Mouse (Mus musculus): ENCODE data around the gene Olfr1415. TPM values are rescaled to one million over a fixed set of nuclear protein-coding genes. Genes with fewer than 3 reads are reported as not detected.
A peak's percentile ranks its signal among the peaks of the same experiment; 100 is the strongest.
"Not testable (repeated sequence)": the region's sequence is repeated elsewhere in the genome, so short reads cannot be mapped to it uniquely, and the experiment has no call there.

The Olfr1415 gene
- total and polyA plus RNA-seq, 2 experiments from 2014 or later = not detected

GRCm38 (mm10) chr1:92518561-92518960 is 22.7 kb upstream of the Olfr1415 start, which contains the start of gene Olfr1414:
Gene Olfr1414, minus strand, starts transcription at chr1:92518661.
- Histone ChIP-seq H3K4me3 (ENCODE audit: low read depth, low read length) (no peak within 1 kb of the TSS), H3K4me1 (ENCODE audit: insufficient read depth, low read length) (no peaks in the 10 kb centered on the region), H3K9me3 (ENCODE audit: low read length) (no peaks in the 10 kb centered on the region), H3K4me2 (ENCODE audit: low read depth, low read length, poor library complexity, severe bottlenecking) (no peak within 1 kb of the TSS), H3K27me3 (ENCODE audit: insufficient read depth, low read length) (no peaks in the 10 kb centered on the region), H3K27ac (ENCODE audit: low read depth, low read length) (no peak within 1 kb of the TSS), H3K9ac (replicated peaks; ENCODE audit: low read length, poor library complexity, severe bottlenecking) (no peak within 1 kb of the TSS), H3K36me3 (ENCODE audit: insufficient read depth, low read length) (no peaks in the 10 kb centered on the region)
- 87% methylated on average over 3 of the region's 3 CpGs for WGBS
- DNase-seq (ENCODE audit: low spot score) = no peak
- ATAC-seq (ENCODE audit: low FRiP score) = no peak
- TF ChIP-seq CTCF (IDR thresholded peaks at IDR 0.05) = no peak

GRCm38 (mm10) chr1:92515390-92515789 is 19.5 kb upstream of the Olfr1415 start:
- no peaks in the 10 kb centered on the region for H3K27me3 ChIP-seq (ENCODE audit: insufficient read depth, low read length)
- TF ChIP-seq CTCF (IDR thresholded peaks at IDR 0.05) = no peak
- H3K4me1 ChIP-seq (ENCODE audit: insufficient read depth, low read length) = no peaks in the 10 kb centered on the region
- ATAC-seq (ENCODE audit: low FRiP score) (no peak), DNase-seq (ENCODE audit: low spot score) (no peak)
- H3K4me3 ChIP-seq (ENCODE audit: low read depth, low read length) = no peak overlapping the region
- no peaks in the 10 kb centered on the region for H3K9me3 ChIP-seq (ENCODE audit: low read length)
- no peaks in the 10 kb centered on the region for H3K36me3 ChIP-seq (ENCODE audit: insufficient read depth, low read length)
- no peak overlapping the region for H3K4me2 ChIP-seq (ENCODE audit: low read depth, low read length, poor library complexity, severe bottlenecking)
- WGBS = 86% methylated on average over 11 of the region's 11 CpGs
- no peak overlapping the region for H3K9ac ChIP-seq (replicated peaks; ENCODE audit: low read length, poor library complexity, severe bottlenecking)
- H3K27ac ChIP-seq (ENCODE audit: low read depth, low read length) = no peak overlapping the region

GRCm38 (mm10) chr1:92511646-92512045 is 15.7 kb upstream of the Olfr1415 start:
- H3K27ac ChIP-seq (ENCODE audit: low read depth, low read length); H3K4me2 ChIP-seq (ENCODE audit: low read depth, low read length, poor library complexity, severe bottlenecking); H3K4me1 ChIP-seq (ENCODE audit: insufficient read depth, low read length); ATAC-seq (ENCODE audit: low FRiP score); H3K27me3 ChIP-seq (ENCODE audit: insufficient read depth, low read length); DNase-seq (ENCODE audit: low spot score); H3K9ac ChIP-seq (replicated peaks; ENCODE audit: low read length, poor library complexity, severe bottlenecking); H3K36me3 ChIP-seq (ENCODE audit: insufficient read depth, low read length); H3K9me3 ChIP-seq (ENCODE audit: low read length); H3K4me3 ChIP-seq (ENCODE audit: low read depth, low read length): not testable (repeated sequence)
- WGBS = 91% methylated on average over 4 of the region's 5 CpGs

GRCm38 (mm10) chr1:92485013-92485412 is 10.9 kb downstream of the Olfr1415 start, which contains the start of gene Olfr1416:
Gene Olfr1416, minus strand, starts transcription at chr1:92485113.
- no peak within 1 kb of the TSS for H3K9ac ChIP-seq (replicated peaks; ENCODE audit: low read length, poor library complexity, severe bottlenecking)
- no peaks in the 10 kb centered on the region for H3K36me3 ChIP-seq (ENCODE audit: insufficient read depth, low read length)
- no peaks in the 10 kb centered on the region for H3K27me3 ChIP-seq (ENCODE audit: insufficient read depth, low read length)
- no peak for TF ChIP-seq CTCF (IDR thresholded peaks at IDR 0.05)
- ATAC-seq (ENCODE audit: low FRiP score) (no peak), DNase-seq (ENCODE audit: low spot score) (no peak)
- no peak within 1 kb of the TSS for H3K4me3 ChIP-seq (ENCODE audit: low read depth, low read length)
- 0 out of 2 replicates have a peak, but pooled peaks cover 4% of the 10 kb centered on the region for H3K9me3 ChIP-seq (ENCODE audit: low read length)
- H3K27ac ChIP-seq (ENCODE audit: low read depth, low read length) = no peak within 1 kb of the TSS
- no peaks in the 10 kb centered on the region for H3K4me1 ChIP-seq (ENCODE audit: insufficient read depth, low read length)
- no peak within 1 kb of the TSS for H3K4me2 ChIP-seq (ENCODE audit: low read depth, low read length, poor library complexity, severe bottlenecking)

- no peak for TF ChIP-seq CTCF (IDR thresholded peaks at IDR 0.05)
- Histone ChIP-seq H3K27me3 (ENCODE audit: insufficient read depth, low read length) (no peaks in the 10 kb centered on the region), H3K36me3 (ENCODE audit: insufficient read depth, low read length) (peaks cover 15% of the 10 kb centered on the region; the same call in 1 of the 2 replicates), H3K4me3 (ENCODE audit: low read depth, low read length) (peak overlapping the region; percentile 100), H3K9me3 (ENCODE audit: low read length) (no peaks in the 10 kb centered on the region), H3K4me2 (ENCODE audit: low read depth, low read length, poor library complexity, severe bottlenecking) (peak overlapping the region; percentile 91), H3K4me1 (ENCODE audit: insufficient read depth, low read length) (peaks cover 2% of the 10 kb centered on the region; the same call in 1 of the 2 replicates), H3K27ac (ENCODE audit: low read depth, low read length) (peak overlapping the region; percentile 85), H3K9ac (replicated peaks; ENCODE audit: low read length, poor library complexity, severe bottlenecking) (peak overlapping the region; percentile 97)
- DNase-seq (ENCODE audit: low spot score) (peak; percentile 6), ATAC-seq (ENCODE audit: low FRiP score) (peak; percentile 77)
- WGBS = 5% methylated on average over 10 of the region's 10 CpGs
Measured at GRCm38 (mm10) chr1:92474066-92474578, 21.8 kb downstream of the Olfr1415 start.

- TF ChIP-seq CTCF (IDR thresholded peaks at IDR 0.05) = no peak
- WGBS = under 1% methylated on average over 62 of the region's 67 CpGs
- peak; percentile 91 for ATAC-seq (ENCODE audit: low FRiP score)
Measured at GRCm38 (mm10) chr1:92473165-92474041, 22.5 kb downstream of the Olfr1415 start, which contains the start of gene Ndufa10. Gene Ndufa10, minus strand, starts transcription at chr1:92473860.

More at GRCm38 (mm10) chr1:92473165-92474041, 22.5 kb downstream of the Olfr1415 start, which contains the start of gene Ndufa10:
- H3K9me3 ChIP-seq (ENCODE audit: low read length) = no peaks in the 10 kb centered on the region
- peak within 1 kb of the TSS; percentile 85 for H3K27ac ChIP-seq (ENCODE audit: low read depth, low read length)
- peak within 1 kb of the TSS; percentile 91 for H3K4me2 ChIP-seq (ENCODE audit: low read depth, low read length, poor library complexity, severe bottlenecking)
- DNase-seq (ENCODE audit: low spot score) = peak; percentile 91
- peak within 1 kb of the TSS; percentile 100 for H3K4me3 ChIP-seq (ENCODE audit: low read depth, low read length)
- peaks cover 2% of the 10 kb centered on the region; the same call in 1 of the 2 replicates for H3K4me1 ChIP-seq (ENCODE audit: insufficient read depth, low read length)
- H3K9ac ChIP-seq (replicated peaks; ENCODE audit: low read length, poor library complexity, severe bottlenecking) = peak within 1 kb of the TSS; percentile 97
- H3K27me3 ChIP-seq (ENCODE audit: insufficient read depth, low read length) = no peaks in the 10 kb centered on the region
- peaks cover 20% of the 10 kb centered on the region; the same call in 1 of the 2 replicates for H3K36me3 ChIP-seq (ENCODE audit: insufficient read depth, low read length)

Data from midbrain, postnatal 0 days (tissue).